Mouse (Mus musculus): ENCODE results near the gene Hsd3b1. TPM values are rescaled to one million over a fixed set of nuclear protein-coding genes. Genes with fewer than 3 reads are reported as not detected.
"Not testable (repeated sequence)": the region's sequence is repeated elsewhere in the genome, so short reads cannot be mapped to it uniquely, and the experiment has no call there.

Hsd3b1 gene
- polyA plus RNA-seq (2017; shearing (Covaris generic)), result not detected

GRCm38 (mm10) chr3:98859576-98859975 is at the start of gene Hsd3b1:
Gene Hsd3b1, minus strand, starts transcription at chr3:98859794.
- no peak for ATAC-seq

DNA sequence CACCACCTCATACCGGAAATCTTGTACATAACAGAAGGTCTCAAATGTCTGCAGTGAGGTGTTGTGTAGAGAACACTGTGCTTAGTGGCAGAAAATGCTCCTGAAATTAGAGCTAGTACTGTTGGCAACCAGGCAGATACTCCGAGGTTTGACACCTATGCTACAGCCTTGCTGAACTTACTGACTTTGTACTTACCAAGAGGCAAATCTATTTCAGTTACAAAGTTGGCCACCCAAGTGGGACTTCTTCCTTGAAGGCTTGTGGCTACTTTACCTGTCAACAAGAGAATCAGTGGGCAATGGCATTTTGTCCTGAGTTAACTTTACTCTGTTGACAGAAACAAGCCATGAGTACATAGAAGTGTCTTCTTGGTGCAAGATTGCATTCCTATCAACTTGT is 38.0 kb upstream of the Hsd3b1 start:
- no peak for ATAC-seq

DNA sequence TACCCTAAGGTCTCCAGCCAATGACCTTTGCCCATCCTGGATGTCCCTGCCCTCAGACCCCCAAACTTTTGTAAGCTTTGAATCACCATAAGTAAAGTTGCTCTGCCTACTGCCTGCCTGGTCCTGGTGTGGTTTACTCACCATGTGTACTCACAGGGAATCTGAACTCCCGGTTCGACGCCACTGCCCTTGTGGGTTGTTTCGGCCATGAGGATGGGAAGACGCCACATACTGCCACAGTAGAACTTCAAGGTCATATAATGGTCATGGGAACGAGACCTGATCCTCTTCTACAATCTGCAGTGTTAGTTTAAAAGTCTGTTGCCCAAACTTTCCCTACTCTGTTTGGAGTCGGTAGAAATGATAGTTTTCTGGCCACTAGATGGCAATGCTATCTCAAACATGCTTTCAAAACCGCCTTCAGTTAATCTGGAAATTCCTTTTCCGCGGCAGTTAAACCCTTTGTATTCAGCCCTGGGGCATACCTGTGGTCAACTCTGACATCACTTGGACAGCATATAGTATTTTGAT is 35.5 kb upstream of the Hsd3b1 start:
- ATAC-seq, result no peak

DNA sequence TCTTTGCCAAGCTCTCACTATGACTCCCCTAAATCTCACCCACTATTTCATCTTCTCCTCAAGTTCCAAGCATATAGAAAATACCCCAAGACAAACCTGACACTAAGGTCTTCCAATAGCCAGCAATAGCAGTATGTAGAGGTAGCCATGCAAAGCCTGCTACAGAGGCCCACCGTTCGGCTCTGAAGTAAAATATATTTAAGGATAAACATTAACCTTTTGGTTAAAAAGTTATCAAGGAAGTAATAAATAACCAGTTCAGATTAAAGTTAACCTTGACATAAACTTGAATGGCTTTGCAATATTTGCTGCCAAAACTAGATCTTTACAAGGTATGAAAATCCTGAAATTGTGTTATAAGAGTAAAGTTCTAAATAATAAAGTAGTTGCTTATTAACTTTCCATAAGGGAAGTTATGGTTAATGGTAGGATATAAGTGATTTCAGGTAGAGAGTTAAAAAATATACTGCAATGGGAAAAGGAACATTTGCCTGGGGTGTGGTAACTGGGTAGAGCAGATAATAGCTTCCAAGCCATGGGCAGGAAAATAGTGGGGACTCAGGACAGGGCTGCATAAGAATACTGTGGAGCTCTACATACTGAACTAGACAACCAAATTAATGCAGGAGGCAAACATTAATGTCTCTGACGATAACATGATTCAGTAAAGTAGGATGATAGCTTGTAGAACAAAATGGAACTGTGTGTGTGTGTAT is 33.6 kb upstream of the Hsd3b1 start, which contains the start of gene Hao2:
Gene Hao2, minus strand, starts transcription at position 183 of the 716 bp plus-strand sequence.
- ATAC-seq, result no peak

- ATAC-seq, result no peak
These were observed 30.8 kb upstream of the Hsd3b1 start for GRCm38 (mm10) chr3:98890430-98890829.

DNA sequence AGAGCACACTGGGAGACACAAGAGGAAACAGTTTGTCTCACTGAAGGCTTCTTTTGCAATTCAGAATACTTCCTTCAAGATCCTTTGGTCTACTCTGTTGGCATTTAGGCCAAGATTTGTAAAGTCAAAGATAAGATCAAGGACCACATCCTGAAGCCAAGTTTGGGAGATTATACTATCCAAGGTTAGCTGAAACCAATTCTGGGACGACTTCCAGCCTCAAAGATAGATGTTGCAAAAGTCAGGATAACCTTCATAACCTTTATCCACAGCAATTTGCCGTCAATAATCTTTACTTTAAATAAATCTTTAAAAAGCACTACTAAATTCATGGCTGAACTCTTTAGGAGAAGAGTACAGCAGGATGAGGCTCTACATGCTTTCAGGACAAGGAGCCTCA is 28.6 kb upstream of the Hsd3b1 start:
- no peak for ATAC-seq

DNA sequence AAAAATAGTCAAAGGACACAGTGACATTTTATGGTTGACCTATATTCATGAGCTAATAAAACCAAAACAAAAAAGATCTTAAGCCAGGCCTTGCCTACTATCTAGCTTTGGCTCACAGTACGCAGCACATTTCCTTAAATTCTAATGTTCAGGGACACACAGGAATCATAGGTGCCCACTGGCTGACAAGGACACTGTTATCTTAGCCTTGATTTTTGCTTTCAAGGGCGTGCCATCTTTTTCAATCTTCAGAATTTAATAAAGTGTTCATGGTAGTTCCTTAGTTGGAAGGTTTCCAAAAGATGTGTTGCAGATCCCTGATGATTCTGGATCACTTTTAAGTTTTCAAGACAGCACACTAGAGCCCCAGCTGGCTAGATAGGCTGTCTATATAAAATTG is 21.2 kb upstream of the Hsd3b1 start:
- no peak for ATAC-seq

- no peak for ATAC-seq
These were observed 20.6 kb upstream of the Hsd3b1 start for GRCm38 (mm10) chr3:98880216-98880615.

GRCm38 (mm10) chr3:98868219-98868618 is 8.6 kb upstream of the Hsd3b1 start:
- no peak for ATAC-seq

DNA sequence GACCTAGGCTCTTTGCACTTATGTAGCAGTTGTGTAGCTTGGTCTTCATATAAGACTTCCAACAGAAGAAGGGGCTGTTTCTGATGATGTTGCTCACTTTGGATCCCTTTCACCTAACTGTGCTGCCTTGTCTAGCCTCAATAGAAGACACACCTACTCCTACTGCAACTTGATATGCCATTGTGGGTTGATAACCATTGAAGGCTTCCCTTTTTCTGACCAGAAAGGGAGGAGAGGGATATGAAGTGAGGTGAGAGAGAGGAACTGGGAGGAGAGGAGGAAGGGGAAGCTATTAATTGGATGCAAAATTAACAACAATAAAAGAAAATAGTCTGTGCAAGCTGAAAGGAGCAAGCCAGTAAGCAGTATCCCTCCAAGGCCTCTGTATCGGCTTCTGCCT is 3.2 kb upstream of the Hsd3b1 start:
- ATAC-seq, result no peak

- ATAC-seq, result no peak
These were observed 1.5 kb downstream of the Hsd3b1 start for GRCm38 (mm10) chr3:98858051-98858450.

- no peak for ATAC-seq
These were observed 2.7 kb downstream of the Hsd3b1 start for GRCm38 (mm10) chr3:98856892-98857291.

- ATAC-seq, result no peak
These were observed 4.4 kb downstream of the Hsd3b1 start for GRCm38 (mm10) chr3:98855160-98855559.

- ATAC-seq, result no peak
These were observed 5.9 kb downstream of the Hsd3b1 start for GRCm38 (mm10) chr3:98853685-98854084.

DNA sequence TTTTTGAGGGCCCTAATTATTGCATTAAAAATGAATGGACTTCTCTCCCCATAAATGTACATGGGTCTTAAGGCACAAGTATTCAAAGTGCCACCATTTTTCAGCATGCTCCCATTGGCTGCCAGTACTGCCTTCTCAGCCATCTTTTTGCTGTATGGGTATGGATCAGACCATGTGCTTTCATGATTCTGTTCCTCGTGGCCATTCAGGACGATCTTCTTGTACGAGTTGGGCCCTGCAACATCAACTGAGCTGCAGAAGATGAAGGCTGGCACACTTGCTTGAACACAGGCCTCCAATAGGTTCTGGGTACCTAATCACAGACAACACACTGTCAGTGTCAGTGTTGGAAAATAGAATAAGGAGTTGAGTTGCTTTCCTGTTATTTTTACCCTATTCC is 6.5 kb downstream of the Hsd3b1 start:
- ATAC-seq, result no peak

GRCm38 (mm10) chr3:98852631-98853030 is 7.0 kb downstream of the Hsd3b1 start:
- ATAC-seq, result no peak

DNA sequence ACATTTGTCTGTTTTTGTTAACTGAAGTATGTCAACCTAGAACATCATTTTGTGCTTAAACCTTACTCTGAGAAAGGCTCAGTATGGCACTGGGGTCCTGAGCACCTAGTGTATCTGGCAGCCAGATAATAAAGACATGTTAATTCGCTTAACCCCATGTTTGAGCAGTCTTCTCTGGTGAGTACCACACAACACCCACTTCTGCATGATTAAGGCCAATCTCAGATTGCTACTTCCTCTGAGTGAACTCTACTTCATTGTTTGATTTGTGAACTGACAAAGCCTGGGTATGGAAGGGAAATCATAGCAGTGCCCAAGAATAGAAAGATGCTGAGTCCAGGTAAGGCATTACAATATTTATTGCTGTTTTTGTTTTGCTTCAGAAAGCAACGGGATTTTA is 7.7 kb downstream of the Hsd3b1 start:
- no peak for ATAC-seq

GRCm38 (mm10) chr3:98850262-98850661 is 9.3 kb downstream of the Hsd3b1 start:
- ATAC-seq, result no peak

DNA sequence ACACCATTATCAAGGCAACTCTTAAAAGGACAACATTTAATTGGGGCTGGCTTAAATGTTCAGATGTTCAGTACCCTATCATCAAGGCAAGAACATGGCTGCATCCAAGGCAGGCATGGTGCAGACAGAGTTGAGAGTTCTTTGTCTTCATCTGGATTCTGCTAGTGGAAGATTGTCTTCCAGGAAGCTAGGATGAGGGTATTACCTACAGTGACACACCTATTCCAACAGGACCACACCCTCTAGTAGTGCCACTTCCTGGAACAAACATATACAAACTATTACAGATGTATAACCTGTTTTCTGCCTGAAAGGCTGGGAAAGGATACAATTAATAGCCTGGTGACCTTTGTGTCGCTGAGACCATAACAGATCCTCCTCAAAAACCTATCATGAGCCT is 10.7 kb downstream of the Hsd3b1 start:
- ATAC-seq, result no peak

DNA sequence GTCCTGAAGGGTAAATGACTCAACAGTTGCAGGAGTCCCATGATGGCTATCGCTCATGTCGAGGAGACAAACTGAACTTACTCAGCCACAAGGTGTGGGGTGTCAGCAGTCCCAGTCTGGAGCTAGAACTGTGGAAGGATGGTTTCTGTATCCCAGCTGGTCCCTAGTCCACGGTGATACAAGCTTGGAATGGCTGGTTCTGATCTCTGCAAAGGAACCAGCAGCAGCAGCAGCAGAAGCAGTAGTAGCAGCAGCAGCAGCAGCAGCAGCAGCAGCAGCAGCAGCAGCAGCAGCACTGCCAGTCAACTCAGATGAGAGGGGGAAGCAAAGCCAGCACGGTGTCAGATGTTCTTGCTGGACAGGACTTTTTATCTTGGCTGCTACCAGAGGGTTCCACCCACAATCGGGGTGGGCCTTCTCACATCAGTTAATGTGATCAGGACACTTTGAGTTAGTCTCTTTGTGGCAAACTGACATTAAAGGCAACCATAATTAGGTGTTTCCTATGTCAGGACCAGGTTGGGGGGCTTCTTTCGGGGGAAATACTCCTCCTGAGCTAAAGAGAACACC is 45.4 kb downstream of the Hsd3b1 start, which contains the start of gene Hsd3b6:
Gene Hsd3b6, minus strand, starts transcription at position 343 of the 570 bp plus-strand sequence.
- no peak for ATAC-seq

DNA sequence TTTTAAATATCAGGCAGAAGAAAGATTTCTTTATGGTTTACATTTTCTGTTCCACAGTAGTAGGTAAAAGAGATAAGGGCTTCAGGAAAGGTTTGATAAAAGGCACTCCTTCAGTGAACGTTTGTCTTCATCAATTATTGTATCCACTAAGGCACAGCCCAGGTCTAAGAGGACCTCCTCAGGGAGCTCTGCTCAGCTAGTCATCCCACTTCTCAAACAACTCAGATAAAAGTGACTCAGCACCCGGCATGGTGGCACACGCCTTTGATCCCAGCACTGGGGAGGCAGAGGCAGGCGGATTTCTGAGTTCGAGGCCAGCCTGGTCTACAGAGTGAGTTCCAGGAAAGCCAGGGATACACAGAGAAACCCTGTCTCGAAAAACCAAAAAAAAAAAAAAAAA is 46.9 kb downstream of the Hsd3b1 start:
- ATAC-seq, result not testable (repeated sequence)

DNA sequence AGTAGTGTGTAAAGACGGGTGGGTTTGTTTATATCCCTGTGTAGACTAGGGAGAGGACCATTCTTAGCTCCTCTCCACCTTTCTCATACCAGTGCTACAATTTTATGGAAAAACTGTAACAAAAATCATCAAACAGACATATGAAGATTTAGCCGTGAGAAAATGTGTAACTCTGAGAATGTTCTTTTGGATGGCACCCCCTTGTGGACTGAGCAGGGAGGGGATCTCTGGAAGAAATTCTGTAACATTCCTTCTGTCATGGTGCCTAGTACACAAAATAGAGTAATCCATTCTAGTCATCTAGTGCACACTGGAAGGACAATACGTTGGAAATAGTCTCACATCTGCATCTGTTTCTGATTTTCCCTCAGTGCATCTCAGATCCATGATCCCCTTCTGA is 54.6 kb downstream of the Hsd3b1 start:
- not testable (repeated sequence) for ATAC-seq
